Mouse (Mus musculus): ENCODE data around the gene Prdx6. TPM values are rescaled to one million over a fixed set of nuclear protein-coding genes. Genes with fewer than 3 reads are reported as not detected.
A peak's percentile ranks its signal among the peaks of the same experiment; 100 is the strongest.

The Prdx6 gene
- polyA plus RNA-seq, 1 experiment: 511 TPM

- Histone ChIP-seq H3K4me3 (ENCODE audit: insufficient read depth, low read length) (no peak overlapping the region), H3K4me1 (ENCODE audit: control insufficient read depth, insufficient read depth, low read length) (no peaks in the 10 kb centered on the region), H3K27ac (ENCODE audit: insufficient read depth, low read length) (peak overlapping the region; percentile 69)
- no peak for TF ChIP-seq POLR2A (IDR thresholded peaks at IDR 0.05; ENCODE audit: extremely low read depth, insufficient read depth, low read length)
- TF ChIP-seq CTCF (IDR thresholded peaks at IDR 0.05; ENCODE audit: extremely low read depth, insufficient read depth, low read length): no peak
Observed at GRCm38 (mm10) chr1:161268884-161269283, 17.9 kb upstream of the Prdx6 start.

GRCm38 (mm10) chr1:161268116-161268515 is 17.1 kb upstream of the Prdx6 start:
- Histone ChIP-seq H3K27ac (ENCODE audit: insufficient read depth, low read length) (no peak overlapping the region), H3K4me1 (ENCODE audit: control insufficient read depth, insufficient read depth, low read length) (no peaks in the 10 kb centered on the region)
- TF ChIP-seq CTCF (IDR thresholded peaks at IDR 0.05; ENCODE audit: extremely low read depth, insufficient read depth, low read length) (no peak), POLR2A (IDR thresholded peaks at IDR 0.05; ENCODE audit: extremely low read depth, insufficient read depth, low read length) (no peak)

GRCm38 (mm10) chr1:161264961-161265360 is 13.9 kb upstream of the Prdx6 start:
- H3K4me3 ChIP-seq (ENCODE audit: insufficient read depth, low read length): no peak overlapping the region
- H3K27ac ChIP-seq (ENCODE audit: insufficient read depth, low read length): no peak overlapping the region
- H3K4me1 ChIP-seq (ENCODE audit: control insufficient read depth, insufficient read depth, low read length): no peaks in the 10 kb centered on the region
- TF ChIP-seq CTCF (IDR thresholded peaks at IDR 0.05; ENCODE audit: extremely low read depth, insufficient read depth, low read length): no peak
- TF ChIP-seq POLR2A (IDR thresholded peaks at IDR 0.05; ENCODE audit: extremely low read depth, insufficient read depth, low read length): no peak

More at GRCm38 (mm10) chr1:161268116-161268515, 17.1 kb upstream of the Prdx6 start:
- no peak overlapping the region for H3K4me3 ChIP-seq (ENCODE audit: insufficient read depth, low read length)

DNA sequence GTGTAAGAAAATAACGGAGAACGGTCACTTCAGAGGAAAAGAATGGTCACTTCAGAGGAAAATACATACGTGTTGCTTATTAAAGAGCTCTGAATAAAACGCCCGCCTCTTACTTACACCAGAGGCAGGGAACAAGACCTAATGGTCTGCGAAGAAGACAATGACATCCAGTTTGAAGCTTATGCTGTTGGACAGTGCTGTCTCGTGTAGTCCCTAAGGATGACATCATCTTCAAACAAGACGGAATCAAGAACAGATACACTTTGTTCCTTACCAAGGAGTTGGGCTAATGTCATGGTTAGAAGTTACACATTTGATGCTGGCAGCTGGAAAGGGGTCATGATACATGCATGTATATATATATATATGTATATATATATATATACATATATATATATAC is 12.6 kb upstream of the Prdx6 start:
- Histone ChIP-seq H3K27ac (ENCODE audit: insufficient read depth, low read length) (no peak overlapping the region), H3K4me1 (ENCODE audit: control insufficient read depth, insufficient read depth, low read length) (no peaks in the 10 kb centered on the region), H3K4me3 (ENCODE audit: insufficient read depth, low read length) (no peak overlapping the region)
- TF ChIP-seq CTCF (IDR thresholded peaks at IDR 0.05; ENCODE audit: extremely low read depth, insufficient read depth, low read length): no peak
- no peak for TF ChIP-seq POLR2A (IDR thresholded peaks at IDR 0.05; ENCODE audit: extremely low read depth, insufficient read depth, low read length)

DNA sequence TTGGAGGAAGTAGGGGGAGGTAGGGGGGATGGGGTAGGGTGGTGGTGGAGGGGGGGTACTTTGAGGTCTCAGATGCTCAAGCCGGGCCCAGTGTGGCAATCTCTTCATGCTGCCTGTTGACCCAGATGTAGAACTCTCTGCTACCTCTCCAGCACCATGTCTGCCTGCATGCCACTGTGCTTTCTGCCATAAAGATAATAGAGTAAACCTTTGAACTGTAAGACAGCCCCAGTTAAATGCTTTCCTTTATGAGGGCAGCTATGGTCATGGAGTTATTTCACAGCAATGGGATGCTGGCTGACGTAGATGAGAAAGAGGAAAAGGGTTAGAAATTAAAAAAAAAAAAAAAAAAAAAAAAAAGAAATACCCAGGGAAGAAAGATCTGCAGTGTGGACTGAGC is 11.5 kb upstream of the Prdx6 start:
- Histone ChIP-seq H3K27ac (ENCODE audit: insufficient read depth, low read length) (no peak overlapping the region), H3K4me3 (ENCODE audit: insufficient read depth, low read length) (no peak overlapping the region), H3K4me1 (ENCODE audit: control insufficient read depth, insufficient read depth, low read length) (no peaks in the 10 kb centered on the region)
- TF ChIP-seq CTCF (IDR thresholded peaks at IDR 0.05; ENCODE audit: extremely low read depth, insufficient read depth, low read length) (no peak), POLR2A (IDR thresholded peaks at IDR 0.05; ENCODE audit: extremely low read depth, insufficient read depth, low read length) (no peak)

DNA sequence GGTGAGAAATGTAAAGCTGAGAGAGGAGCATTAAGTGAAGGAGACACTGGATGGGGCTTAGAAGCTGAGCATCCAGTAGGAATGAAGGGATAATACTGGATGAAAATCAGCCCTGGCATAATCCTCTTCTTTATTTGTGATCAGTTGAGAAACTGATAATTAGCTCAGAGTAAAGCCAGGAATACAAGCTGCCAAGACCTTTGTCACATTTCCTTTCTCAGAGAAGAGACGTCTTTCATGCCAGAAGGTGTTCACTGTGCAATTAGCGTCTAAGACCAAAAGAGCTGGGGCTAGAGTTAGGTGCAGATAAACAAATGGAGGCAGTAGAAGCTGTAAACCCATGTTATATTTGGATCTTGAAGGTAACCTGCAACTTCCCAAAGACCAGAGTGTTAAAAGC is 9.7 kb upstream of the Prdx6 start:
- Histone ChIP-seq H3K27ac (ENCODE audit: insufficient read depth, low read length) (no peak overlapping the region), H3K4me1 (ENCODE audit: control insufficient read depth, insufficient read depth, low read length) (no peaks in the 10 kb centered on the region), H3K4me3 (ENCODE audit: insufficient read depth, low read length) (no peak overlapping the region)
- TF ChIP-seq POLR2A (IDR thresholded peaks at IDR 0.05; ENCODE audit: extremely low read depth, insufficient read depth, low read length): no peak
- no peak for TF ChIP-seq CTCF (IDR thresholded peaks at IDR 0.05; ENCODE audit: extremely low read depth, insufficient read depth, low read length)

GRCm38 (mm10) chr1:161259142-161259541 is 8.1 kb upstream of the Prdx6 start:
- no peak for TF ChIP-seq CTCF (IDR thresholded peaks at IDR 0.05; ENCODE audit: extremely low read depth, insufficient read depth, low read length)
- no peak for TF ChIP-seq POLR2A (IDR thresholded peaks at IDR 0.05; ENCODE audit: extremely low read depth, insufficient read depth, low read length)
- no peaks in the 10 kb centered on the region for H3K4me1 ChIP-seq (ENCODE audit: control insufficient read depth, insufficient read depth, low read length)
- no peak overlapping the region for H3K4me3 ChIP-seq (ENCODE audit: insufficient read depth, low read length)
- H3K27ac ChIP-seq (ENCODE audit: insufficient read depth, low read length): no peak overlapping the region

- Histone ChIP-seq H3K4me1 (ENCODE audit: control insufficient read depth, insufficient read depth, low read length) (no peaks in the 10 kb centered on the region), H3K27ac (ENCODE audit: insufficient read depth, low read length) (no peak overlapping the region), H3K4me3 (ENCODE audit: insufficient read depth, low read length) (no peak overlapping the region)
- TF ChIP-seq POLR2A (IDR thresholded peaks at IDR 0.05; ENCODE audit: extremely low read depth, insufficient read depth, low read length) (no peak), CTCF (IDR thresholded peaks at IDR 0.05; ENCODE audit: extremely low read depth, insufficient read depth, low read length) (no peak)
Observed at GRCm38 (mm10) chr1:161258331-161258730, 7.3 kb upstream of the Prdx6 start.

DNA sequence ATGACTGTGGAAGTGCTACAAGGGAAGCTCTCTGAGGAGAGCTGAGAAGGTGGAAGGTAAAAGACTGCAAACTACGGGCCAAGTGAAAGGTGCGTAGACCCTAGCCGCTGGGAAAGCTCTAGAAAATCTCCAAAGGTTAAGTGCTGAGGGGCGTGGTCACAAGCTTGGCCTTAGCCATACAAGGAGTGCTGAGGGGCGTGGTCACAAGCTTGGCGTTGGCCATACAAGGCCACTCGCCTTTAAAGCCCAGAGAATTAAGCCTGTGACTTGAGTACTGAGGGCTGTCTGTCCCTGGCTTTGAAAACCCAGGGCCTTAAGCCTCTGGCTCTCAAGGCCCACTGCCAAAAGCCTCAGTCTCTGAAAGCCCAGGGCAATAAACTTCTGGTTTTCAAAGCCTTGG is 5.9 kb upstream of the Prdx6 start:
- Histone ChIP-seq H3K4me1 (ENCODE audit: control insufficient read depth, insufficient read depth, low read length) (no peaks in the 10 kb centered on the region), H3K27ac (ENCODE audit: insufficient read depth, low read length) (no peak overlapping the region), H3K4me3 (ENCODE audit: insufficient read depth, low read length) (no peak overlapping the region)
- no peak for TF ChIP-seq POLR2A (IDR thresholded peaks at IDR 0.05; ENCODE audit: extremely low read depth, insufficient read depth, low read length)
- TF ChIP-seq CTCF (IDR thresholded peaks at IDR 0.05; ENCODE audit: extremely low read depth, insufficient read depth, low read length): no peak

DNA sequence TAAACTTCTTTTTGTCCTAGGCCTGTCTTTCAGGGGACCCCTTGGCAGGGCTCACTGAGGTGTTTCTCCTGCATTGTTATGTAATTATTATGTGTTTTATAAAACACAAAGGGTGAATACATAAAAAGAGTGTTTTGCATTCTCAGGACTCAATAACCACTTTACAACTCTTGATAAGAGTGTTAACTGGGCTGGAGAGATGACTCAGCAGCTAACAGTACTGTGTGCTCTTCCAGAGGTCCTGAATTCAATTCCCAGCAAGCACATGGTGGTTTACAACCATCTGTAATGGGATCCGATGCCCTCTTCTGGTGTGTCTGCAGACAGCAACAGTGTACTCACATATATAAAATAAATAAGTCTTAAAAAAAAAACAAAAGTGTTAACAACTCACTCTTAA is 3.3 kb upstream of the Prdx6 start:
- Histone ChIP-seq H3K4me1 (ENCODE audit: control insufficient read depth, insufficient read depth, low read length) (no peaks in the 10 kb centered on the region), H3K4me3 (ENCODE audit: insufficient read depth, low read length) (no peak overlapping the region), H3K27ac (ENCODE audit: insufficient read depth, low read length) (no peak overlapping the region)
- TF ChIP-seq POLR2A (IDR thresholded peaks at IDR 0.05; ENCODE audit: extremely low read depth, insufficient read depth, low read length) (no peak), CTCF (IDR thresholded peaks at IDR 0.05; ENCODE audit: extremely low read depth, insufficient read depth, low read length) (no peak)
